Mouse (Mus musculus): ENCODE measurements around the gene Zdhhc13. TPM values are rescaled to one million over a fixed set of nuclear protein-coding genes. Genes with fewer than 3 reads are reported as not detected.

Gene Zdhhc13
- total and polyA plus RNA-seq, 2 experiments from 2014 or later = 28.3 to 58.9 TPM

GRCm38 (mm10) chr7:48829177-48829910 lies 40.5 kb downstream of the Zdhhc13 start:
- no peak for DNase-seq
- ATAC-seq = no peak
- no peak overlapping the region for H3K4me2 ChIP-seq (ENCODE audit: low read depth)
- no peaks in the 10 kb centered on the region for H3K27me3 ChIP-seq (ENCODE audit: insufficient read depth, low read length)
- 79% methylated on average over 5 of the region's 5 CpGs for WGBS
- no peak overlapping the region for H3K4me3 ChIP-seq (ENCODE audit: low read depth, low read length)
- peaks cover 35% of the 10 kb centered on the region for H3K36me3 ChIP-seq (ENCODE audit: insufficient read depth)
- H3K9me3 ChIP-seq (ENCODE audit: low read length) = no peaks in the 10 kb centered on the region
- H3K9ac ChIP-seq = no peak overlapping the region
- no peak for TF ChIP-seq CTCF (IDR thresholded peaks at IDR 0.05; ENCODE audit: low read depth)
- H3K4me1 ChIP-seq (ENCODE audit: insufficient read depth) = no peaks in the 10 kb centered on the region
- no peak overlapping the region for H3K27ac ChIP-seq (ENCODE audit: low read depth, low read length)

GRCm38 (mm10) chr7:48830395-48830794 lies 41.6 kb downstream of the Zdhhc13 start:
- WGBS = 59% methylated on average over 2 of the region's 2 CpGs
- DNase-seq = no peak

GRCm38 (mm10) chr7:48832735-48833134 lies 43.9 kb downstream of the Zdhhc13 start:
- H3K9ac ChIP-seq = no peak overlapping the region
- no peak overlapping the region for H3K4me3 ChIP-seq (ENCODE audit: low read depth, low read length)
- no peak for TF ChIP-seq CTCF (IDR thresholded peaks at IDR 0.05; ENCODE audit: low read depth)
- DNase-seq (no peak), ATAC-seq (no peak)
- H3K4me2 ChIP-seq (ENCODE audit: low read depth) = no peak overlapping the region
- no peaks in the 10 kb centered on the region for H3K9me3 ChIP-seq (ENCODE audit: low read length)
- no peaks in the 10 kb centered on the region for H3K27me3 ChIP-seq (ENCODE audit: insufficient read depth, low read length)
- H3K27ac ChIP-seq (ENCODE audit: low read depth, low read length) = no peak overlapping the region
- no peaks in the 10 kb centered on the region for H3K4me1 ChIP-seq (ENCODE audit: insufficient read depth)
- WGBS = 84% methylated on average over 1 of the region's 1 CpGs
- peaks cover 4% of the 10 kb centered on the region for H3K36me3 ChIP-seq (ENCODE audit: insufficient read depth)

More at GRCm38 (mm10) chr7:48830395-48830794, 41.6 kb downstream of the Zdhhc13 start:
- Histone ChIP-seq H3K9ac (no peak overlapping the region), H3K27ac (ENCODE audit: low read depth, low read length) (no peak overlapping the region), H3K4me3 (ENCODE audit: low read depth, low read length) (no peak overlapping the region), H3K4me2 (ENCODE audit: low read depth) (no peak overlapping the region), H3K27me3 (ENCODE audit: insufficient read depth, low read length) (no peaks in the 10 kb centered on the region), H3K36me3 (ENCODE audit: insufficient read depth) (peaks cover 24% of the 10 kb centered on the region), H3K9me3 (ENCODE audit: low read length) (no peaks in the 10 kb centered on the region), H3K4me1 (ENCODE audit: insufficient read depth) (no peaks in the 10 kb centered on the region)
- TF ChIP-seq CTCF (IDR thresholded peaks at IDR 0.05; ENCODE audit: low read depth) = no peak
- ATAC-seq = no peak

- H3K36me3 ChIP-seq (ENCODE audit: insufficient read depth) = no peaks in the 10 kb centered on the region
- H3K4me1 ChIP-seq (ENCODE audit: insufficient read depth) = no peaks in the 10 kb centered on the region
- DNase-seq (peak; percentile 21), ATAC-seq (peak; percentile 43)
- no peak overlapping the region for H3K9ac ChIP-seq
- 29% methylated on average over 4 of the region's 4 CpGs for WGBS
- H3K27ac ChIP-seq (ENCODE audit: low read depth, low read length) = peak overlapping the region; percentile 15; the same call in 1 of the 2 replicates
- no peak for TF ChIP-seq CTCF (IDR thresholded peaks at IDR 0.05; ENCODE audit: low read depth)
- H3K4me2 ChIP-seq (ENCODE audit: low read depth) = no peak overlapping the region
- H3K27me3 ChIP-seq (ENCODE audit: insufficient read depth, low read length) = no peaks in the 10 kb centered on the region
- no peaks in the 10 kb centered on the region for H3K9me3 ChIP-seq (ENCODE audit: low read length)
- no peak overlapping the region for H3K4me3 ChIP-seq (ENCODE audit: low read depth, low read length)
Measured at GRCm38 (mm10) chr7:48834371-48834970, 45.7 kb downstream of the Zdhhc13 start.

DNA sequence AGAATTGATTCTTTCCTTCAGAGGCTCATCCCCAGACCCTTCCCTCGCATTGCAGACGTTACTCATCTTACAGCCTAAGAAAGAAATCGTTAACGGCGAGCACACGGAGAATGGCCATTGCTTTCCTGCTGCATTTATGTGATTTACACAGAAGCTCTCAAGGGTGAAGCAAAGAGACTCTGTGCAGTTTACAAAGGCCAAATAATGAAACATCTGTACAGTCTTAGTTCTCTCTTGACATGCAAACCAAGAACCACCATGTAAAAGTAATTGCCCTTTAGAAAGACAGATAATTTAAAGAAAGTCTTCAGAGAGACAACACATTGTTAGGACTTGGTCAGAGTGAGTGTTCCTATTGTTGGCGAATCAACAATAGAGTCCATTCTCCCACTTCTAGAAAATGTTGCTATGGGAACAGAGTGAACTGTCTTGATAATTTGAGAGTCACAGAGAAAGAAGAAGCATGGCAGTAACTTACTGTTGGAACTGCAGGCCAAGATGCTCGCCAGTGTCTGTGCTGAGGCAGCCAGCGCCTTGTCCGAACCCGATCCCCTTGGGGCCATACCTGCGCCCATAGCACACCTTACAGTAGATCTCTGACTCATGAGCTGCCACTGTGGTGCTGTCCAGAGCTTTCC lies 46.3 kb downstream of the Zdhhc13 start:
- Histone ChIP-seq H3K9me3 (ENCODE audit: low read length) (no peaks in the 10 kb centered on the region), H3K4me3 (ENCODE audit: low read depth, low read length) (no peak overlapping the region), H3K9ac (no peak overlapping the region), H3K36me3 (ENCODE audit: insufficient read depth) (no peaks in the 10 kb centered on the region), H3K27me3 (ENCODE audit: insufficient read depth, low read length) (no peaks in the 10 kb centered on the region), H3K4me1 (ENCODE audit: insufficient read depth) (no peaks in the 10 kb centered on the region), H3K4me2 (ENCODE audit: low read depth) (no peak overlapping the region), H3K27ac (ENCODE audit: low read depth, low read length) (peak overlapping the region; percentile 15; the same call in 1 of the 2 replicates)
- no peak for TF ChIP-seq CTCF (IDR thresholded peaks at IDR 0.05; ENCODE audit: low read depth)
- 46% methylated on average over 12 of the region's 12 CpGs for WGBS
- ATAC-seq (peak; percentile 46), DNase-seq (peak; percentile 8)

DNA sequence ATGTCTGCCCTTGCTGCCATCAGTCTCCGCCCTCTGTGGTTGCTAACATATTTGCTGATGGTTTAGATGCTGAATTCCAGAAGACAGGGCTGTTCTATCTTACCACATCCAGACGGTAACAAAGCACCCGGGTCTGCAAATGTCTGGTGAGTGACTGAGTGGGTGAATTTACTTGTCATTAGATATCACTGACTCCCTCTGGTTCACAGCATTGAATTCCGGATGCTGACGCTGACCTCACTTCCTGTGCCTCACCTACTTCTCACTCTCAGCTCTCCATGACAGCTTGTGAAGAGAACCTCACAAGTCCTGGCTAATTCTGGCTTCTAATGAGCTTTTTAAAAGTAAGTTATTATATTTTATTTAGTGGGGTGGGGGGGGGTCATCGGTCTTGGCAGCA lies 48.1 kb downstream of the Zdhhc13 start:
- H3K27me3 ChIP-seq (ENCODE audit: insufficient read depth, low read length) = no peaks in the 10 kb centered on the region
- ATAC-seq (no peak), DNase-seq (no peak)
- no peak for TF ChIP-seq CTCF (IDR thresholded peaks at IDR 0.05; ENCODE audit: low read depth)
- H3K4me2 ChIP-seq (ENCODE audit: low read depth) = no peak overlapping the region
- no peaks in the 10 kb centered on the region for H3K36me3 ChIP-seq (ENCODE audit: insufficient read depth)
- no peaks in the 10 kb centered on the region for H3K4me1 ChIP-seq (ENCODE audit: insufficient read depth)
- no peak overlapping the region for H3K4me3 ChIP-seq (ENCODE audit: low read depth, low read length)
- H3K9me3 ChIP-seq (ENCODE audit: low read length) = no peaks in the 10 kb centered on the region
- H3K9ac ChIP-seq = no peak overlapping the region
- no peak overlapping the region for H3K27ac ChIP-seq (ENCODE audit: low read depth, low read length)
- WGBS = 84% methylated on average over 6 of the region's 6 CpGs

GRCm38 (mm10) chr7:48838434-48838833 lies 49.6 kb downstream of the Zdhhc13 start:
- Histone ChIP-seq H3K36me3 (ENCODE audit: insufficient read depth) (no peaks in the 10 kb centered on the region), H3K4me1 (ENCODE audit: insufficient read depth) (no peaks in the 10 kb centered on the region), H3K9me3 (ENCODE audit: low read length) (no peaks in the 10 kb centered on the region), H3K27me3 (ENCODE audit: insufficient read depth, low read length) (no peaks in the 10 kb centered on the region), H3K27ac (ENCODE audit: low read depth, low read length) (no peak overlapping the region), H3K4me2 (ENCODE audit: low read depth) (no peak overlapping the region), H3K4me3 (ENCODE audit: low read depth, low read length) (no peak overlapping the region), H3K9ac (no peak overlapping the region)
- ATAC-seq (no peak), DNase-seq (no peak)
- TF ChIP-seq CTCF (IDR thresholded peaks at IDR 0.05; ENCODE audit: low read depth) = peak; percentile 20; the same call in 1 of the 2 replicates
- 64% methylated on average over 2 of the region's 2 CpGs for WGBS

All from forebrain, postnatal 0 days (tissue).